Mouse (Mus musculus): ENCODE results near the gene Stk38l. TPM values are rescaled to one million over a fixed set of nuclear protein-coding genes. Genes with fewer than 3 reads are reported as not detected.
"Not testable (repeated sequence)": the region's sequence is repeated elsewhere in the genome, so short reads cannot be mapped to it uniquely, and the experiment has no call there.

Gene Stk38l
- total RNA-seq, 1 experiment from 2014 or later, result 2.9 TPM

DNA sequence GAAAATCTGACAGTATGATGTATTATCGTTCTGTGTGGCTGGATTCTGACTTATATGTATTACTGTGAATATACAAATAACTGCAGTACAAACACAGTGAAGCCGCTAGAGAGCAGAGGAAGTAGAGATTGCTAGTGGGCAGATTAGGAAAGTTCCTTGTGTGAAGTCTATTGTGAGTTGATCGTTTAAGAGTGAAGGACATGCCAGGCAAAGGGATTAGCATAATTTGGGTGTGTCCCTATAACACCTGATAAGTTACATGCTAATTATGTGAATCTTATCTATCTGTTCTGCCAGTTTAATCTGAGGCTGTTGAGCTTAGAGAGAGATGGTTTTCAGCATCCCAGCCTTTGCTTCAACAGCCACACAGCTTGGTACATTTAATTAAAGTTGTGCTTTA, 7.4 kb downstream of the Stk38l start:
- no peak for ATAC-seq (replicated peaks; ENCODE audit: low read depth, poor library complexity, severe bottlenecking)

DNA sequence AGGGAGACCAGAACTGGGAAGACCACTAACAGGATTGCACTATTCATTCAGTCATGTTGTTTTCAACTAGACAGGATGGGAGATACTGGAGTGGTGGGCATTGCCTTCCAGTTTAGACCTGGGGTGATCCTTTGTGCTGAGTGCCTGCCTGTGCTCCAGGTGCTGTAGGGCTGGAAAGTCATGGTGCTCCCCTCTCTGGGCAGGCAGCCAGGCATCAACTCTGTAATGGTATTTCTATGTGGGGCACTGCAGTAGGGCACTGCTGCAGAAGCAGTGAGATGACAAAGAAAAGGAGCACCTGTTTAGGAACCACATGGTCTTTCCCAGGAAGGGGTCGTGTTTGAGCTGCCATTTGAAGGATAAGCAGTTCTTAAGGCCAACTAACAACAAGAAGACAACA, 7.9 kb downstream of the Stk38l start:
- no peak for ATAC-seq (replicated peaks; ENCODE audit: low read depth, poor library complexity, severe bottlenecking)

DNA sequence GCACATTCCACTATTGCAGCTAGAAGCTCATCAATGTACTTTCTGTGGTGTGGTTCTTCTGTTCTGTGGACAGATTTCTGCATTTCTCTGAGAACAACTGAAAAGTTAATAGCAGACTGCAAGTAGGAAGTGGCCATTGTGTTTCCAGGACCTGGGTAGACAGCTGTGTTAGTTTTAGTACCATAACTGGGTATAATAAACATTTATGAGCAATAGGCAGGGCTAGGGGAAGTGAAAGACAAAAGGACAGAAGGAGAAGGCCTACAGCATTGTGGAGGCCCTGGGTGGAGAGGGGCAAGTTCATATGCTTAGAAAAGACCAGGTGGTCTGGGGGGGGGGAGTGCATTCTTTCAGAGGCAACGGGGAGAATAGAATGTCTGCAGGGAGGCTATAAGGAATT, 8.8 kb downstream of the Stk38l start:
- ATAC-seq (replicated peaks; ENCODE audit: low read depth, poor library complexity, severe bottlenecking), result peak; percentile 54; the same call in 1 of the 2 replicates

DNA sequence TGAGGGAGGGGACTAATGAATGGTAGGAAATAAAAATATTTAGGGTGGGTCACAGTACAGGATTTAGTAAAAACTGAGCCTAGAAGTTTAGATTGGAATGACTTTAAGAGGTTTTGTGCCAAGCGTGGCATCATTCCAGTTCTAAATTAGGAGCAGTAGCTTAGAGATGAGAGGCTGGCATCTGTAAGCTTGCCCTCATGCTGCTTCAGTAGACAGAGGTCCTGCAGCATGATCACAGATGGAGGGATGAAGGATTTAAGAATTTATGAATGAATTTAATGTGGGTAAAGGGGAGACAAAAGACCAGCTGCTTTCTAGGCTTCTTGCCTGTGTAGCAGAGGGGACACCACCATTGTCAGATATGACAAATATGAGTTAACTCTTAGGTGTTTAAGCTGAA, 14.1 kb downstream of the Stk38l start:
- no peak for ATAC-seq (replicated peaks; ENCODE audit: low read depth, poor library complexity, severe bottlenecking)

DNA sequence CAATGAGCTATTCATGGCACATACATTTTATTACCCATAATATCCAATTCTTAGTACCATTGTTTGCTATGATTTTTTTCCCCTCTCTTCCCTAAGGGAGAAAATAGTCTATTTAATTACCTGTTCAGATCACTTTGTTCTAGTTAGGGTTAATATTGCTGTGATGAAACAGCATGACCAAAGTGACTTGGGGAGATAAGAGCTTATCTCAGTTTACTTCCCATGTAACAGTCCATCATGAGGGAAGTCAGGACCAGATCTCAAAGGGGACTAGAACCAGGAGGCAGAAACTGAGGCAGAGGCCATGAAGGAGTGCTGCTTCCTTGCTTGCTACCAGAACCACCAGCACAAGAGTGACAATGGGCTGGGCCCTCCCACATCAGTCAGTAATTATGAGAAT, 15.9 kb downstream of the Stk38l start:
- no peak for ATAC-seq (replicated peaks; ENCODE audit: low read depth, poor library complexity, severe bottlenecking)

DNA sequence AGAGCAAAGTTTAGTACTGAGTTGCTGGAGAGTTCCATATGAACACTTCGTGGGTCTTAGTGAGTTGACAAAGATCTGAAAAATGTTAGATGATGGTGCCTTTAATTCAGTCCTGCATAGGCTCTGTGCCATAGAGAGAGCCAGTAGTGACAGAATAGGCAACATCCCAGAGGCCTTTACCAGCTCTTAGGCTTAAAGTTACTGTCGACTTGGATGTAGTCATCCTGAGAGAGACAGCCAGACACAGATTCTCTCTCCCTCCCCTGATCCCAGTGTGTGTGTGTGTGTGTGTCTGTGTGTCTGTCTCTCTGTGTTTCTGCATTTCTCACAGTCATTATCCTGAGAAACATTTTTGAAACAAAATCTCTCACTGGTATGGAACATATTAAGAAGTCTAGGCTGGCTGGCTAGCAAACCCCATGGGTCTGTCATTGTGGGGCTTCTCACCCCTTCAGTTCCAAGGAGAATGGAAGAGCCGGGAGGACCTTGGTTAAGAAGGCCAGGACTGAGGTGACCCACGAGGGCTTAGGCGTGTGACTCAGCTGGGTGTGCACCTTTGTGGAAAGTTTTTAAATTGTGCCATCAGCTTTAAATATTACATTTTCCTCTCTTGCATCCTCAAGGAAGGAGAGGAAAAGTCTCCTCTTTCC, 17.3 kb downstream of the Stk38l start:
- ATAC-seq (replicated peaks; ENCODE audit: low read depth, poor library complexity, severe bottlenecking), result no peak

DNA sequence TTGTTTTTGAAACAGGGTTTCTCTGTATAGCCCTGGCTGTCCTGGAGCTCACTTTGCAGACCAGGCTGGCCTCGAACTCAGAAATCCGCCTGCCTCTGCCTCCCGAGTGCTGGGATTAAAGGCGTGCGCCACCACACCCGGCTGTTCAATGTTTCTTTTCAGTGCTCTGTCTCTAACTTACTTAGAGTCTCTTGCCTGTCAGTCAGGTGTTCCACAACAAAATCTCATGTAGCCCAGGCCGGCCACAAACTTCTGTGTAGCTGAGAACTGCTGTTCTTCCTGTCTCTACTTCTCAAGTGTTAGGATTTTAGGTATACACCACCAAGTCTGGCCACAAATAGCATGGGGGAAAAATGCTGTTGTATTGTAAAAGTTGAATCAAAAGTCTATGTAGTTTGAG, 19.5 kb downstream of the Stk38l start:
- ATAC-seq (replicated peaks; ENCODE audit: low read depth, poor library complexity, severe bottlenecking), result not testable (repeated sequence)

DNA sequence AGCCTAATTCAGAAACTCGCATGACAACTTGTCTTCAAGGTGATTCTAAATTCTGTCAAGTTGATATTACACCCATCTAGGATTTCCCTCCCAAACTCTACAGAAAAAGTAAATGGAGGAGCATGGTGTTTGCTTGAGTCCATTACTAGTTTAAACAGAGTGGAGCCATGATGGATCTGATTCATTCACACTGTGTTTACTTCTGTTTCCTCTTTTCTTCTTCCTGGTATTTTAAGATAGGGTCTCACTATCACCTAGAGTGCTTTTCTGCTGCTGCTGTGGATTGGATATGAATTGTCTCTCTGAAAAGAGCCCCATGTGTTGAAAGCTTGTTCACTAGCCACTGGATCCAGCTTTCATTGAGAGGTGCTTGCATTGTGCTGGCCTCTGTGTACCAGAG, 20.4 kb downstream of the Stk38l start:
- ATAC-seq (replicated peaks; ENCODE audit: low read depth, poor library complexity, severe bottlenecking), result 0 out of 2 replicates have a peak, but pooled peaks have one; percentile 36

DNA sequence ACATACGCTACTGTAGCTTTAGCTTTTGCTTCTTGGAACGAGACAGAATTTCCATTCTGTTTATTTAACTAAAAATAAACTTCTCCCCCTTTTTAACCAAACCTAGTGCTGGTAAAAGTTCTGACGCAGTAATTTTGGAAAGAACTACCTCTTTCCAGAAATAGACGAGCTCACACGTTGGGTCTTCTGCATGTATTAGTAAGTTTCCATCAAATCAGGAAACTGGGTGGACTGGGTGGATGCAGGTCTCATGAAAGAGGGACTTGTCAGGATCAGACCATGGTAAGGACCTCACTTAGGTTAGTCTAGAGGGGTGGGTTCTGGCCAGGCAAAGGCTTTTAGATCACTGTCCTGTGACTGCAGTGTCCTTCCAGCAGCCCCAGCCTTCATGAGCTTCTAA, 21.8 kb downstream of the Stk38l start:
- ATAC-seq (replicated peaks; ENCODE audit: low read depth, poor library complexity, severe bottlenecking), result no peak

DNA sequence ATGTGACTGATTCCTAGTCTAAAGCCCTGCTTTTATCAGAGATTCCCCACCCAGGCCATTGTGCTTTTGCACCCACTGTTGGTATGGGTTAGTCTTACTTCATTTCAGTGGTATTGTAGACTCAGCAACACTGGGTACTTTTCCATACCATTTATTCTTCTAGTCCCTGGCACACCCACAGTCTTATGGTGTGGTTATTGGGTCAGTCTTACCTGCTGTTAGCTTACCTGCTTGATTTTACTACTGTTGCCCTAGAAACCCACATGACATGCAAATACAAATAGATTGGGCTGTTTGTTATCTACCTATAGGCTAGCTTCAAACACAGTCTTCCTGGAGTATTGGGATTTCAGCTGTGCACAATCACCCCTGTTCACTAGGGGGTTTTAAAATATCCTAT, 22.3 kb downstream of the Stk38l start:
- ATAC-seq (replicated peaks; ENCODE audit: low read depth, poor library complexity, severe bottlenecking), result no peak

DNA sequence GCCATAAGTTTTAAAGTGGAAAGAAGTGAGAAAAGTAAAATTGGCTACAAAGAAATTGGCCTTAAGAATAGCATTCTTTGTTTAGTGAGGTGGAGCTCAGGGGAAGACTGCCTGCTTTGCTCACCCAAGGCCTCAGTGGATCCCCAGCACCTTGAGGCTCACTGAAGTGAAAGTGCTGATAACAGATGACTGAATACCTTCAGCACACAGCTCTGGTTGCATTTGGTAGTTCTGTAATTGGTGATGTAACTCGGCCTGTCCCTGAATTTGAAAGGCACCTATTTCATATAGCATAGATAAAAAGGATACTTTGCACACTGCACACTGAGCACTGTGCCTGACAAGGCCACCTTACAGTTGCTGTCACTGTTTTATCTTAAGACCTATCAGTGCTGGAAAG, 23.5 kb downstream of the Stk38l start:
- no peak for ATAC-seq (replicated peaks; ENCODE audit: low read depth, poor library complexity, severe bottlenecking)

DNA sequence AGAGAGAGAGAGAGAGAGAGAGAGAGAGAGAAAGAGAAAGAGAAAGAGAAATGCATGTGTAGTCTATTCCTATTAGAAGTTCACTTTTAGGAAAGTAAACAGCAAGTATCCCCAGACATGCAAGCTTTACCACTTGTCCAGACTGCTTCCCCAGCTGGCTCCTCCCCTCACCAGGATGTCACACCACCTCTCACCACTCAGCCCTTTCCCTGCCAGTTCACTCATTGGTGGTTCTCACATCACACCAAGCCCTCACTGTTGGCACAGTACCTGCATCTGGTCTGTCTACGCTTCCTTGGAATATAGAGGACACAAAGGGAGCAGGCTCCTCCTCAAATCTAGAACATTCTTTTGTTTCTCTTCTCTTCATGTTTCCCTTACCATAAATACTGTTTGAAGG, 26.9 kb downstream of the Stk38l start:
- ATAC-seq (replicated peaks; ENCODE audit: low read depth, poor library complexity, severe bottlenecking), result 0 out of 2 replicates have a peak, but pooled peaks have one; percentile 52

DNA sequence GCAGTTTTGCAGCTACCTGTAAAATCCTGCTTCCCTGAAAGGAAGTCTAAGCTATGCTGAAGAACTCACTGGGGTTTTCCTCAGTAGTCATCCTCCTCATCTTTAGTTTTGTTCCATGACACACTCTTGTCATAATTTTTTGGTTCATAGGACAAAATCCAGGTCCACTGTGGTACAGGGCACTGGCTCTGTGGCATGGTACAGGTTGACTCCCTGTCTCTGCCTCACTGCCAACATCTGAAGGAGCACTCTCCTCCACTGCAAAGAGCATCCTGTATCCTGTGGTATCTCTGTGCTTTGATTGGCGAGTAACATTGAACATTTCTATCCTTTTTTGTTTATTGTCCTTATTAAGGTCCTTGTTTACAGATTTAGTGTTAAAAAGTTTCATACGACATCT, 27.4 kb downstream of the Stk38l start:
- no peak for ATAC-seq (replicated peaks; ENCODE audit: low read depth, poor library complexity, severe bottlenecking)

DNA sequence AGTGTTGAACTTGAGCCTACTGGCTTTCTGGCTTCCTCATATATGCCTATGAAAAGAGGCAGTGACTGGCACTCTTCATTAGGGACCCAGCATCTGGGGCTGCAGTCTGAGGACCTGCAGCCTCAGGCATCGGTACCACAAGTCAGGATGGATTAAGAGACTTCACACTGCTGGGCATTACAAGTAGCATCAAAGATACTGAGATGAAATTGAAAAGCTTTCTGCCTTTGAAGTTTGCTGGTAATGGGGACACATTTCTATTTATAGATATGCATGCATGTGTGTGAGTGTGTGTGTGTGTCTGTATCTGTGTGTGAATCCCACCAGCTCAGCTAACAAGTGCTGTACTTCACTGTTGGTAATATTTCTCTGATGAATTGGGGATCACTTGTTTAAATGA, 27.8 kb downstream of the Stk38l start:
- no peak for ATAC-seq (replicated peaks; ENCODE audit: low read depth, poor library complexity, severe bottlenecking)

DNA sequence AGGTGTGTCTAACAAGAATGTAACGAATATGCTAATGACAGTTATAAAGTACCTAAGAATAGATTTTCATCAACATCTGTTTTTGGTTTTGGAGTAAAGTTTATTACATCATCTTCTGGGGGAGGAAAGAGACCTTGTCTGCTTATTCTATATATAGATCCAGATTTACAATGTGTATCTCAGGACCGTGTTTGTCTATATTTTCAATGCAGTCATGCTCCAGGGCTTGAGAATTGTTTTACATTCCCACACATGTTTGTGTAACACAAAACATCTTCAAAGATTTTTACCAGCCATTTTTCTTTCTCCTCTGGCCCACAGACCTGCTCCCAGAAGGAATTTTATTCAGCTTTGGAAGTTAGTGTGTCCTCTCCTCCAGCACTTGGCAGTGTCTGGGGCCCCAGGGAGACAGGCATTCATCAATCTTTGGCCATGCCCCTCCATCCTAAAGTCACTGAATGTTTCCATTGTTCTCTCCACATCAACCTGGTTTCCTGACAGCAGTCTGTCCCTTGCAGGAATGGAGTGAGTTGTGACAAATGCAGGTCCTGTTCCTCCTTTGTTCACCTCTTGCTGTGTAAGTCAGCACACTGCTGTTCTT, 28.9 kb downstream of the Stk38l start:
- ATAC-seq (replicated peaks; ENCODE audit: low read depth, poor library complexity, severe bottlenecking), result no peak

DNA sequence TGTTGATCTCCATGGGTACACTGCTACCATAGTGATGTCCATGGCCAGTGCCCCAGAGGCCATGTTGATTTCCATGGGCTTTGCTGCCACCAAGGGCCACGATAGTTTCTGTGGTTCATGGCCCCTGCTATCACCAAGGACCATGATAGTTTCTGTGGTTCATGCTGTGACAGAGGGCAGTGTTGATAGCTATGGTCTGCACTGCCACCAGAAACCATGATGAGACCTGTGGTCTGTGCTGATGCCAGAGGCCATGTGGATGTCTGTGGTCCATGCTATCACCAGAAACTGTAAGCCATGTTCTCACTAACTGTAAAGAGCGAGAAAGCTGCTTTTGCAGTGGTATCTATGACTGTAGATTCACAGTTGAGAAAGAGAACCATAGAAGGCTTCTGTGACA, 30.3 kb downstream of the Stk38l start:
- peak; percentile 55 for ATAC-seq (replicated peaks; ENCODE audit: low read depth, poor library complexity, severe bottlenecking)

DNA sequence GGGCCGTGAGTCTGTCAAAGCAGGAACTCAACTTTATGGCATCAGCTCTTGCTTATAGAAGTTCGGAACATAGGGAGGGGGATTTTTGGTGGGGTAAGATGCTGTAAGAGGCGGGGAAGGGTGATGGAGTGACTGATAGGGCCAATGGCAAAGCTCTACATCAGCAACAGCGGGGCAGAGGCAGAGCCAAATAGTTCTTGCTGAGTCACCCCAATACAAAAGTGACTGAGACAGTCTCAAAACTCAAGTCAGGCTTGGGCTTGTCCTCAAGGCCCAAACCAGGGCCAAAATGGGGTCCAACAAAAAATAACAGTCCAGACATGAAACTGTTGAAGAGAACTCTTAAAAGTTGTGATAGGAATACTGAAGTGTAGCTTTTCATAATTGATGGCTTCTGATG, 30.9 kb downstream of the Stk38l start:
- no peak for ATAC-seq (replicated peaks; ENCODE audit: low read depth, poor library complexity, severe bottlenecking)

DNA sequence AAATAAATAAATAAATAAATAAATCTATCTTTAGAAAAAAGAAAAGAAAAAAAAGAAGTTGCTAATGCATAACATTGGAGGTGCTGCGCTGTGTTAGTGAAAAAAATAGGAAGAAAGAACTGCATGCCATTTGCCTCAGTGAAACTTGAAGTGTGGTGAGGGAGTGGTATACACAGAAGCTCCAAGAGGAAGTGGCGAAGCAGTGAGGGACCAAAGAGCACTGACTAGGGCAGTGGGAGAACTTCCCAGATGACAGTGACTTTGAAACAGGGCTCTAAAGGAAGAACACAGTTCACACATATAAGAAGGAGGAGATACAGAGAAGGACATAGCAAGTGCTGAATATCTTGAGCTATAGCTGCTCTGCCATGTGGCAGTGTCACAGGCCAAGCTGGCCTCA, 34.2 kb downstream of the Stk38l start:
- ATAC-seq (replicated peaks; ENCODE audit: low read depth, poor library complexity, severe bottlenecking), result peak; percentile 85

DNA sequence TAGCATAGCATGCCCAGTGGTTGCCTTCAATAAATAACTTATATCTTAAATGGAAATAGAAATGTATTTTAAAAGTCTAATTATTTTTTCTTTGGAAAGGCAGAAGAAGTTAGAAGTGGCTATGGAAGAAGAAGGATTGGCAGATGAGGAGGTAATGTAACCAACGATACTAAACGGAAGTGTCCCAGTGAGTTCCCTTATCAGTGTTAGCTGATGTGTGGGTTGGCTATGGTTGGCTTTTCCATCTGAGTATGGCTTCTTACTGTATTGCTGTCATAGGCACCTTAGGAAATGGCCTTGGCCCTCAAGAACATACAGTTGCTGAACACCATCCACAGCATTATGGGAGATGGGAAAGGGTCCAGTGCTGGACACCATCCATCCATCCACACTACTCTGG, 35.2 kb downstream of the Stk38l start:
- ATAC-seq (replicated peaks; ENCODE audit: low read depth, poor library complexity, severe bottlenecking), result no peak

DNA sequence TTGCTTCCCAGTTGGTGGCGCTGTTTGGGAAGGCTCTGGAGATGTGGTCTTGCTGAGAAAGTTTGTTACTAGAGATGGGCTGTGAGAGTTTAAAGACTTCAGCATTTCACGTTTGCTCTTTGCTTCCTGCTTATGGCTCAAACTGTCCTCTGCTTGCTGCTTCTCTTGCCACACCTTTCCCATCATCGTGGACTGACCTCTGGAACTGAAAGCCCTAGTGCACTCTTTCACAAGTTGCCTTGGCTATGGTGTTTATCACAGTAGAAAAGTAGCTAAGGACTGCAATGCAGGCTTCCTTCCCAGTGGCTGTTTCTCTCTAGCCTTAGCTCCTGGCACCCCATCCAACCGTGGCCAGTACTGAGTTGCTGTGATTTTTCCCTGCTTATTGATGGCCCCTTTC, 35.9 kb downstream of the Stk38l start:
- no peak for ATAC-seq (replicated peaks; ENCODE audit: low read depth, poor library complexity, severe bottlenecking)

DNA sequence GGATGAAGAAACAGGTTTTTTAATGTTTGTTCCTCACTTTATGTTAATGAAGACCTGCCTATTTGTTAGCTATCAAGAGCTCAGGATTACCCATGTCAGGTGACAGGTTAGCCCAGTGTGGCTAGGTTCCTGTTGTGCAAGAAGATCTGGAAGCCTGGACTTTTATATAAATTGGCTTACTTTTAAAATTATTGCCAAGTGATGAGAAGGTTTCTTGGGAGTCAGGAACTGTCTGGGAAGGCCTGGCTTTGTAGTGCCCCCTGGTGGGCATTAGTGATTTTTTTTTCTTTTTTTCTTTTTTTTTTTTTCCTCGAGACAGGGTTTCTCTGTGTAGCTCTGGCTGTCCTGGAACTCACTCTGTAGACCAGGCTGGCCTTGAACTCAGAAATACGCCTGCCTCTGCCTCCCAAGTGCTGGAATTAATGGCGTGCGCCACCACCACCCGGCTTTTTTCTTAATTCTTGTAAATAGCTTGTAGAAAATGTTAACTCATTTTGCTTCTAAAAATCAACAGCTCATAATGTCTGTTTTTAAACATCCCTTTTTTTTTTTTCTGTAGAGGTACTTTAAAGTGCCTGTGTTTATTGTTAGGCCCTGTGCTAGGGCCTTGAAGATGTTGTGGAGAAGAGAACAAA, 37.6 kb downstream of the Stk38l start:
- ATAC-seq (replicated peaks; ENCODE audit: low read depth, poor library complexity, severe bottlenecking), result 0 out of 2 replicates have a peak, but pooled peaks have one; percentile 31

DNA sequence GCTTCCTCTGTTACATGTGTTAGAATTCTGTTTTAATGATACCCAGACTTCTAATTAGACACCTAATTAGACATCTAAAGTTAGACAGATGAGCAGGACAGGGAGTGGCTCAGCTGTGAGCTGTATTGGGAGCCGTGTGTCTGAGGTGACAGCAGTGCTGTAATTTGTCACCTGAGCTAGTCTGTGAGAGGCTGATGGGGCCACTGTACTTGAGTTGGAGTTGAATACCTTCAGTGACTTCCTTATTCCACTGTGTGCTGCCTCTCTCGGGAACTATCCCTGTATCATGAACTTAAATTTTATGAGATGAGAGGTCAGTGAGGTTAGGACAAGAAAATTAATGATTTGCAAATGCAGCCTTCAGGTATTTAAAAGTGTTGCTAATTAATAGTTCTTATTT, 39.8 kb downstream of the Stk38l start:
- no peak for ATAC-seq (replicated peaks; ENCODE audit: low read depth, poor library complexity, severe bottlenecking)

Data from common myeloid progenitor, adult 5-6 weeks (primary cell).